Mouse (Mus musculus) heart, embryonic 16.5 days (tissue): ENCODE data around the gene P2rx7. TPM values are rescaled to one million over a fixed set of nuclear protein-coding genes. Genes with fewer than 3 reads are reported as not detected.
A peak's percentile ranks its signal among the peaks of the same experiment; 100 is the strongest.

Source experiments
- ATAC-seq: fragments of 200-750 bp; cut with Nextera tagmentation; replicated peaks from 2 replicates; pipeline ENCODE4 v1.8.0; 2017; ENCODE audit warnings: moderate number of reproducible peaks; ENCODE audit not compliant: insufficient read depth, low FRiP score; ENCODE audit errors: extremely low read depth
- H3K27ac ChIP-seq: fragments of 300-500 bp; sonication (generic); 2 replicates; pipeline ENCODE4 v1.5.1; 2014; ENCODE audit warnings: mild to moderate bottlenecking, low read length, control low read depth, moderate library complexity
- H3K27me3 ChIP-seq: fragments of 300-500 bp; sonication (generic); 2 replicates; pipeline ENCODE4 v1.6.1; 2014; ENCODE audit warnings: low read length, mixed read lengths; ENCODE audit not compliant: control insufficient read depth, insufficient read depth
- H3K36me3 ChIP-seq: fragments of 300-500 bp; sonication (generic); 2 replicates; pipeline ENCODE4 v1.6.1; 2014; ENCODE audit not compliant: control insufficient read depth, insufficient read depth
- H3K4me1 ChIP-seq: fragments of 300-500 bp; sonication (generic); 2 replicates; pipeline ENCODE4 v1.6.1; 2014; ENCODE audit warnings: low read length, mixed read lengths; ENCODE audit not compliant: control insufficient read depth, insufficient read depth
- H3K4me2 ChIP-seq: fragments of 300-500 bp; sonication (generic); 2 replicates; pipeline ENCODE4 v1.6.1; 2014; ENCODE audit warnings: low read depth, mild to moderate bottlenecking, control low read depth, low read length
- H3K4me3 ChIP-seq: fragments of 300-500 bp; sonication (generic); 2 replicates; pipeline ENCODE4 v1.5.1; 2014; ENCODE audit warnings: mild to moderate bottlenecking, control low read depth, low read length
- H3K9ac ChIP-seq: fragments of 300-500 bp; sonication (generic); 2 replicates; pipeline ENCODE4 v1.6.1; 2014; ENCODE audit warnings: low read length, control low read depth
- H3K9me3 ChIP-seq: fragments of 300-500 bp; sonication (generic); replicated peaks from 2 replicates; pipeline ENCODE4 v1.6.1; 2016; ENCODE audit warnings: low read length; ENCODE audit not compliant: control insufficient read depth
- WGBS: fragments of 180-500 bp; shearing (Covaris S2); extraction: QIAGEN DNeasy Blood & Tissue Kit; methylation state at CpG from one replicate; pipeline ENCODE4 v1.1.7; 2014; 5-methylcytosine and 5-hydroxymethylcytosine counted together
- polyA plus RNA-seq: library from polyadenylated mRNA; unstranded; fragments of >200 nt; fragmentation: Nextera tagmentation; extraction: Ambion mirVana; gene quantifications from 2 replicates; pipeline ENCODE4 v1.2.1, GENCODE M21; 2015

The P2rx7 gene
- polyA plus RNA-seq, 1 experiment from 2014 or later = 2.7 TPM

- Histone ChIP-seq H3K9ac (no peak overlapping the region), H3K36me3 (no peaks in the 10 kb centered on the region), H3K27ac (peak overlapping the region; percentile 43; the same call in 1 of the 2 replicates), H3K4me1 (peaks cover 10% of the 10 kb centered on the region), H3K9me3 (no peaks in the 10 kb centered on the region), H3K27me3 (no peaks in the 10 kb centered on the region), H3K4me2 (no peak overlapping the region), H3K4me3 (no peak overlapping the region)
- ATAC-seq = no peak
- WGBS = 46% methylated on average over 13 of the region's 13 CpGs
Measured at GRCm38 (mm10) chr5:122693431-122694207, 49.9 kb downstream of the P2rx7 start.

- no peak overlapping the region for H3K4me3 ChIP-seq
- no peaks in the 10 kb centered on the region for H3K36me3 ChIP-seq
- H3K27ac ChIP-seq = no peak overlapping the region
- 80% methylated on average over 8 of the region's 8 CpGs for WGBS
- no peaks in the 10 kb centered on the region for H3K27me3 ChIP-seq
- H3K4me1 ChIP-seq = peaks cover 12% of the 10 kb centered on the region
- no peak overlapping the region for H3K9ac ChIP-seq
- H3K9me3 ChIP-seq = no peaks in the 10 kb centered on the region
- no peak overlapping the region for H3K4me2 ChIP-seq
- ATAC-seq = no peak
Measured at GRCm38 (mm10) chr5:122695516-122695915, 51.8 kb downstream of the P2rx7 start.

GRCm38 (mm10) chr5:122698041-122698700 is 54.5 kb downstream of the P2rx7 start:
- H3K27ac ChIP-seq = no peak overlapping the region

GRCm38 (mm10) chr5:122698701-122699060 is 55.0 kb downstream of the P2rx7 start:
- Histone ChIP-seq H3K9ac (no peak overlapping the region), H3K4me2 (no peak overlapping the region), H3K27ac (no peak overlapping the region), H3K4me3 (no peak overlapping the region), H3K27me3 (no peaks in the 10 kb centered on the region), H3K4me1 (peaks cover 8% of the 10 kb centered on the region), H3K36me3 (no peaks in the 10 kb centered on the region), H3K9me3 (no peaks in the 10 kb centered on the region)
- 63% methylated on average over 9 of the region's 9 CpGs for WGBS
- no peak for ATAC-seq

More at GRCm38 (mm10) chr5:122698041-122698700, 54.5 kb downstream of the P2rx7 start:
- Histone ChIP-seq H3K4me2 (no peak overlapping the region), H3K4me3 (no peak overlapping the region), H3K9ac (no peak overlapping the region), H3K36me3 (no peaks in the 10 kb centered on the region), H3K4me1 (peaks cover 12% of the 10 kb centered on the region), H3K27me3 (no peaks in the 10 kb centered on the region), H3K9me3 (no peaks in the 10 kb centered on the region)
- no peak for ATAC-seq
- 57% methylated on average over 10 of the region's 10 CpGs for WGBS

GRCm38 (mm10) chr5:122700109-122700836 is 56.6 kb downstream of the P2rx7 start:
- Histone ChIP-seq H3K9ac (no peak overlapping the region), H3K27me3 (no peaks in the 10 kb centered on the region), H3K9me3 (no peaks in the 10 kb centered on the region), H3K27ac (no peak overlapping the region), H3K36me3 (no peaks in the 10 kb centered on the region), H3K4me2 (no peak overlapping the region), H3K4me3 (no peak overlapping the region), H3K4me1 (peaks cover 6% of the 10 kb centered on the region; the same call in 1 of the 2 replicates)
- 63% methylated on average over 12 of the region's 12 CpGs for whole genome bisulfite sequencing
- no peak for ATAC-seq

GRCm38 (mm10) chr5:122700837-122701212 is 57.1 kb downstream of the P2rx7 start:
- no peaks in the 10 kb centered on the region for H3K36me3 ChIP-seq

GRCm38 (mm10) chr5:122702156-122702555 is 58.4 kb downstream of the P2rx7 start:
- no peaks in the 10 kb centered on the region for H3K9me3 ChIP-seq
- H3K27me3 ChIP-seq = no peaks in the 10 kb centered on the region
- H3K4me2 ChIP-seq = no peak overlapping the region
- ATAC-seq = no peak
- H3K4me3 ChIP-seq = no peak overlapping the region
- H3K4me1 ChIP-seq = peaks cover 15% of the 10 kb centered on the region
- H3K9ac ChIP-seq = no peak overlapping the region
- H3K36me3 ChIP-seq = no peaks in the 10 kb centered on the region
- 65% methylated on average over 6 of the region's 6 CpGs for WGBS
- no peak overlapping the region for H3K27ac ChIP-seq

More at GRCm38 (mm10) chr5:122700837-122701212, 57.1 kb downstream of the P2rx7 start:
- Histone ChIP-seq H3K27ac (no peak overlapping the region), H3K27me3 (no peaks in the 10 kb centered on the region), H3K9ac (no peak overlapping the region), H3K4me3 (no peak overlapping the region), H3K9me3 (no peaks in the 10 kb centered on the region), H3K4me2 (no peak overlapping the region), H3K4me1 (peaks cover 6% of the 10 kb centered on the region; the same call in 1 of the 2 replicates)
- no peak for ATAC-seq
- 43% methylated on average over 5 of the region's 5 CpGs for WGBS

GRCm38 (mm10) chr5:122703574-122703973 is 59.9 kb downstream of the P2rx7 start:
- no peak for ATAC-seq
- WGBS = 78% methylated on average over 2 of the region's 2 CpGs
- H3K4me2 ChIP-seq = no peak overlapping the region
- peaks cover 15% of the 10 kb centered on the region for H3K4me1 ChIP-seq
- H3K36me3 ChIP-seq = no peaks in the 10 kb centered on the region
- H3K27ac ChIP-seq = no peak overlapping the region
- H3K4me3 ChIP-seq = no peak overlapping the region
- no peaks in the 10 kb centered on the region for H3K27me3 ChIP-seq
- H3K9me3 ChIP-seq = no peaks in the 10 kb centered on the region
- no peak overlapping the region for H3K9ac ChIP-seq

- H3K27me3 ChIP-seq = no peaks in the 10 kb centered on the region
- no peak for ATAC-seq
- 79% methylated on average over 4 of the region's 4 CpGs for WGBS
- H3K4me2 ChIP-seq = no peak overlapping the region
- H3K27ac ChIP-seq = no peak overlapping the region
- no peak overlapping the region for H3K4me3 ChIP-seq
- H3K36me3 ChIP-seq = no peaks in the 10 kb centered on the region
- H3K4me1 ChIP-seq = peaks cover 16% of the 10 kb centered on the region
- H3K9ac ChIP-seq = no peak overlapping the region
- H3K9me3 ChIP-seq = no peaks in the 10 kb centered on the region
Measured at GRCm38 (mm10) chr5:122704571-122704970, 60.9 kb downstream of the P2rx7 start.
